Mouse (Mus musculus): ENCODE measurements at regions not wholly inside any gene's neighbourhood (a gene's known extent, or its start where the extent isn't known, plus 50 kb on each side); places are given as distances from the start of the nearest gene placed in this dataset.

- no peak overlapping the region for H3K27ac ChIP-seq (ENCODE audit: insufficient read depth, low read depth, low read length)
- H3K4me1 ChIP-seq (ENCODE audit: control insufficient read depth, insufficient read depth, low read length) = no peaks in the 10 kb centered on the region
- H3K4me3 ChIP-seq (ENCODE audit: insufficient read depth, low read length) = no peak overlapping the region
- TF ChIP-seq CTCF (IDR thresholded peaks at IDR 0.05; ENCODE audit: low read depth, low read length) (no peak), POLR2A (IDR thresholded peaks at IDR 0.05; ENCODE audit: borderline replicate concordance, low read depth, low read length) (no peak)
Measured at GRCm38 (mm10) chr12:26112166-26113019, 302.7 kb downstream of the Rnf144a start.

GRCm38 (mm10) chr12:26109866-26110265 lies 305.2 kb downstream of the Rnf144a start:
- Histone ChIP-seq H3K4me1 (ENCODE audit: control insufficient read depth, insufficient read depth, low read length) (no peaks in the 10 kb centered on the region), H3K4me3 (ENCODE audit: insufficient read depth, low read length) (no peak overlapping the region), H3K27ac (ENCODE audit: insufficient read depth, low read depth, low read length) (no peak overlapping the region)
- no peak for TF ChIP-seq CTCF (IDR thresholded peaks at IDR 0.05; ENCODE audit: low read depth, low read length)
- no peak for TF ChIP-seq POLR2A (IDR thresholded peaks at IDR 0.05; ENCODE audit: borderline replicate concordance, low read depth, low read length)

DNA sequence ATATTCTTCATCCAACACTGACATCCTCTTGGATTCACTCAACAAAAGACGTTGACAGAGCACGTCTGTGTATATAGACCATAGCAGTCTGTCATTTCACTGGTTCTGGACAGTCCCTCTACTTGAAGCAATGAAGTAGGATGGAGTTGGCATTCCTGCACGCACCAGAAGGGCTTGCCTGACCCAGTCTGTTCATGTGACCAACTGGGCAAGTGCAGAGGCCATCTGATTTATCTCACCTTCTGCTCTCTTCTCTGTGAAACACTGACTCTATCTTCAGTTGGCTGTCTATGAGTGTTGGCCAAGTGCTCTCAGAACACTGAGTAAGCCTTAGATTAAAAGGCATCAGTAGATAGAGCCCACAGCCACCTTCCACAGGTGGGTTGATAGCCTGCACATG lies 310.7 kb downstream of the Rnf144a start:
- Histone ChIP-seq H3K27ac (ENCODE audit: insufficient read depth, low read depth, low read length) (no peak overlapping the region), H3K4me1 (ENCODE audit: control insufficient read depth, insufficient read depth, low read length) (no peaks in the 10 kb centered on the region), H3K4me3 (ENCODE audit: insufficient read depth, low read length) (no peak overlapping the region)
- no peak for TF ChIP-seq POLR2A (IDR thresholded peaks at IDR 0.05; ENCODE audit: borderline replicate concordance, low read depth, low read length)
- no peak for TF ChIP-seq CTCF (IDR thresholded peaks at IDR 0.05; ENCODE audit: low read depth, low read length)

- H3K4me1 ChIP-seq (ENCODE audit: control insufficient read depth, insufficient read depth, low read length) = no peaks in the 10 kb centered on the region
- no peak overlapping the region for H3K27ac ChIP-seq (ENCODE audit: insufficient read depth, low read depth, low read length)
- H3K4me3 ChIP-seq (ENCODE audit: insufficient read depth, low read length) = no peak overlapping the region
- TF ChIP-seq CTCF (IDR thresholded peaks at IDR 0.05; ENCODE audit: low read depth, low read length) (no peak), POLR2A (IDR thresholded peaks at IDR 0.05; ENCODE audit: borderline replicate concordance, low read depth, low read length) (no peak)
Measured at GRCm38 (mm10) chr12:26102384-26102783, 312.7 kb downstream of the Rnf144a start.

- no peak for TF ChIP-seq CTCF (IDR thresholded peaks at IDR 0.05; ENCODE audit: low read depth, low read length)
- TF ChIP-seq POLR2A (IDR thresholded peaks at IDR 0.05; ENCODE audit: borderline replicate concordance, low read depth, low read length) = no peak
- H3K4me1 ChIP-seq (ENCODE audit: control insufficient read depth, insufficient read depth, low read length) = no peaks in the 10 kb centered on the region
- H3K4me3 ChIP-seq (ENCODE audit: insufficient read depth, low read length) = no peak overlapping the region
- H3K27ac ChIP-seq (ENCODE audit: insufficient read depth, low read depth, low read length) = no peak overlapping the region
Measured at GRCm38 (mm10) chr12:26100140-26100539, 314.9 kb downstream of the Rnf144a start.

GRCm38 (mm10) chr12:26099176-26099575 lies 315.9 kb downstream of the Rnf144a start:
- TF ChIP-seq CTCF (IDR thresholded peaks at IDR 0.05; ENCODE audit: low read depth, low read length) = no peak
- TF ChIP-seq POLR2A (IDR thresholded peaks at IDR 0.05; ENCODE audit: borderline replicate concordance, low read depth, low read length) = no peak
- no peak overlapping the region for H3K4me3 ChIP-seq (ENCODE audit: insufficient read depth, low read length)
- no peak overlapping the region for H3K27ac ChIP-seq (ENCODE audit: insufficient read depth, low read depth, low read length)
- no peaks in the 10 kb centered on the region for H3K4me1 ChIP-seq (ENCODE audit: control insufficient read depth, insufficient read depth, low read length)

DNA sequence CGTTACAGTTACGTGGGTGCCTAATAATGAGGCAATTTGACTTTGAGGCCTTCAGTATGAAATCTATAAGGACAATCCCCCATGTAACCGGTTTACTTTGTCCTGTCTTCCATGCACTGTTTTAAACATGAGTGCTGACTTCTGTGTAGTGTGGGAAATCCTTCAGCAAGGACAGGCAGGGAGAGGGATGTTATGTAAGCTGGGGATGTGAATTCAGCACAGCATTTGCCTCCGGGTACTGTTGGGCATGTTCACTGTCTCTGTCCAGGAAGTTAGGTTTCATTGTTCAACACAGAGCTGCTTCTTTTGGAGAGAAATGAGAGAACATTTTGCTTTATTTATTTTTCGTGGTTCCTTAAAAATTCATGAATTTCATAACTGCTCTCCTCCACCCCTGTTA lies 322.7 kb downstream of the Rnf144a start:
- TF ChIP-seq CTCF (IDR thresholded peaks at IDR 0.05; ENCODE audit: low read depth, low read length) (no peak), POLR2A (IDR thresholded peaks at IDR 0.05; ENCODE audit: borderline replicate concordance, low read depth, low read length) (no peak)
- H3K27ac ChIP-seq (ENCODE audit: insufficient read depth, low read depth, low read length) = no peak overlapping the region
- no peaks in the 10 kb centered on the region for H3K4me1 ChIP-seq (ENCODE audit: control insufficient read depth, insufficient read depth, low read length)
- no peak overlapping the region for H3K4me3 ChIP-seq (ENCODE audit: insufficient read depth, low read length)

DNA sequence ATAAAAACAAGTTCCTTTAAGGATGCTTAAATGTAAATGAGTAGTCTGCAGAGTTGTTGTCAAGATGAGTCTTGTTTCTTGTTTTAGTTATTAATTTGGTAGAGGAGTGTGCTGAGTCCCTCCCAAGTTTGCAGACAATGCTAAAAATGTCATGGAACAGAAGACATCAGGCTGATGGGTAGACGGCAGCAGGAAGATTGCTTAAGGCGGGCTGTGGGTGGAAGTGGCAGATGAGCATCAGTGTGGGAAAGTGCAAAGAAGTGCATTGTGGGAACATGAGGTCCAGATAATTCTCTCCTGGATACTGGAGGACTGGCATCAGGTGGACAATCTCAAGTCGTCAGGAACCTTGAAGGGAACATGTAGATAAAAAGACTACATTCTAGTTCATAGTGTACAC lies 323.2 kb downstream of the Rnf144a start:
- TF ChIP-seq POLR2A (IDR thresholded peaks at IDR 0.05; ENCODE audit: borderline replicate concordance, low read depth, low read length) = no peak
- no peak for TF ChIP-seq CTCF (IDR thresholded peaks at IDR 0.05; ENCODE audit: low read depth, low read length)
- Histone ChIP-seq H3K4me1 (ENCODE audit: control insufficient read depth, insufficient read depth, low read length) (no peaks in the 10 kb centered on the region), H3K27ac (ENCODE audit: insufficient read depth, low read depth, low read length) (no peak overlapping the region), H3K4me3 (ENCODE audit: insufficient read depth, low read length) (no peak overlapping the region)

GRCm38 (mm10) chr12:26088389-26088788 lies 326.7 kb downstream of the Rnf144a start:
- no peaks in the 10 kb centered on the region for H3K4me1 ChIP-seq (ENCODE audit: control insufficient read depth, insufficient read depth, low read length)
- TF ChIP-seq CTCF (IDR thresholded peaks at IDR 0.05; ENCODE audit: low read depth, low read length) (no peak), POLR2A (IDR thresholded peaks at IDR 0.05; ENCODE audit: borderline replicate concordance, low read depth, low read length) (no peak)
- H3K4me3 ChIP-seq (ENCODE audit: insufficient read depth, low read length) = no peak overlapping the region
- no peak overlapping the region for H3K27ac ChIP-seq (ENCODE audit: insufficient read depth, low read depth, low read length)

DNA sequence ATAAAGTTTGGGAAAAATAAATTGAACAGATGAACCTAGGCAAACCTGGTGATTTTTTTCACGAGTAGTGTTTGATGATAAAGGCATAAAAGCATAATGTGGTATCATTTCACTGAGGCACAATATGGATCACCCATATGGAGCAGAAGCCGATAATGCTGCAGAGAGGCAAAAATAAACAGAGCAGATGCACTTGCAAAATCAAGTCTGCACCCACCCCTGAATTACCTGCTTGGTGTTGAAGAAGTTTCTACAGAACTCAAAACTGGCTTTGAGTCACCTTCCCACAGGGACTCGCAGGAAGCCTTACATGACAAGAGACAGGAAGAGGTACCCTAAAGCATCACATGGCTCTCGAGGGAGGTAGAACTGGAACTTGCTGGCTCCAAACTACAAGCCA lies 328.1 kb downstream of the Rnf144a start:
- no peak for TF ChIP-seq CTCF (IDR thresholded peaks at IDR 0.05; ENCODE audit: low read depth, low read length)
- no peak for TF ChIP-seq POLR2A (IDR thresholded peaks at IDR 0.05; ENCODE audit: borderline replicate concordance, low read depth, low read length)

More for the DNA sequence above, 328.1 kb downstream of the Rnf144a start:
- no peaks in the 10 kb centered on the region for H3K4me1 ChIP-seq (ENCODE audit: control insufficient read depth, insufficient read depth, low read length)
- no peak overlapping the region for H3K4me3 ChIP-seq (ENCODE audit: insufficient read depth, low read length)
- H3K27ac ChIP-seq (ENCODE audit: insufficient read depth, low read depth, low read length) = no peak overlapping the region

Data from bone marrow macrophage, adult 2 months (primary cell).